In genomic region chr12:84336963-84337625, GRCm38 (mm10) we compare ENCODE assay signal across 32 mouse cellular contexts. TPM values are rescaled to one million over a fixed set of nuclear protein-coding genes. Genes with fewer than 3 reads are reported as not detected.
DNase-seq lines count a peak whose midpoint lies in the region; ATAC-seq and TF ChIP-seq lines count a peak whose summit lies in the region.
"Had no signal": no experiment of that assay in that cellular context is flagged by ENCODE, and none has a peak within 500 bp of the region (broad histone marks: within the 10 kb centered on the region; RNA-seq: fewer than 3 reads in every experiment).

No protein-coding gene starts in this region.

- H3K36me3 ChIP-seq in MEL (ENCODE audit: control insufficient read depth in 1 of 2, insufficient read depth in 2 of 2, low read length in 2 of 2) = peaks cover 17 to 28% of the 10 kb centered on the region in 2 experiments
- H3K36me3 ChIP-seq in hindbrain, embryonic 11.5 days (ENCODE audit: control insufficient read depth, insufficient read depth, low read length) = peaks cover 6% of the 10 kb centered on the region; the same call in 1 of the 2 replicates

- peaks cover 9 to 10% of the 10 kb centered on the region in 2 experiments for H3K4me1 ChIP-seq in MEL (ENCODE audit: control insufficient read depth in 1 of 2, insufficient read depth in 2 of 2, low read length in 2 of 2)
- H3K4me1 ChIP-seq in bone marrow macrophage, adult 2 months (ENCODE audit: control insufficient read depth, insufficient read depth, low read length) = peaks cover 13% of the 10 kb centered on the region
- H3K4me1 ChIP-seq in hindbrain, embryonic 11.5 days (replicated peaks; ENCODE audit: control insufficient read depth, insufficient read depth, low read length) = no peaks in the 10 kb centered on the region
- H3K4me1 ChIP-seq: embryonic facial prominence, embryonic 13.5 days; forebrain, embryonic 10.5 days; heart, embryonic 13.5 days; hindbrain, embryonic 12.5 days; intestine, embryonic 15.5 days; lung, embryonic 15.5 days; midbrain, embryonic 10.5 days; midbrain, embryonic 15.5 days; neural tube, embryonic 12.5 days had no signal

- TF ChIP-seq CTCF in MEL (IDR thresholded peaks at IDR 0.05 in 2 of 3, conservative IDR thresholded peaks at IDR 0.05 in 1 of 3; ENCODE audit: control insufficient read depth in 1 of 3, insufficient read depth in 1 of 3, low read depth in 2 of 3, low read length in 3 of 3, poor library complexity in 1 of 3, severe bottlenecking in 1 of 3) = no peak
- no peak for TF ChIP-seq CTCF in bone marrow macrophage, adult 2 months (IDR thresholded peaks at IDR 0.05; ENCODE audit: low read depth, low read length)

- no peak for TF ChIP-seq POLR2A in MEL (IDR thresholded peaks at IDR 0.05; ENCODE audit: control insufficient read depth in 1 of 2, insufficient read depth in 1 of 2, low read depth in 1 of 2, low read length in 2 of 2, poor library complexity in 1 of 2)
- no peak for TF ChIP-seq POLR2A in bone marrow macrophage, adult 2 months (IDR thresholded peaks at IDR 0.05; ENCODE audit: borderline replicate concordance, low read depth, low read length)

- no peak for TF ChIP-seq RAD21 in MEL (IDR thresholded peaks at IDR 0.05; ENCODE audit: low read depth, low read length)

- H3K4me2 ChIP-seq in hindbrain, embryonic 11.5 days (replicated peaks; ENCODE audit: low read depth, low read length) = no peak overlapping the region
- H3K4me2 ChIP-seq: embryonic facial prominence, embryonic 13.5 days; heart, embryonic 13.5 days; hindbrain, embryonic 12.5 days; intestine, embryonic 15.5 days; lung, embryonic 15.5 days; midbrain, embryonic 15.5 days; neural tube, embryonic 12.5 days had no signal

- peak overlapping the region; percentile 51 for H3K27ac ChIP-seq in MEL (ENCODE audit: control insufficient read depth, low read depth, low read length)
- H3K27ac ChIP-seq in bone marrow macrophage, adult 2 months (ENCODE audit: insufficient read depth, low read depth, low read length) = peak overlapping the region; percentile 80
- H3K27ac ChIP-seq in hindbrain, embryonic 11.5 days (ENCODE audit: low read depth, low read length) = no peak overlapping the region
- H3K27ac ChIP-seq: embryonic facial prominence, embryonic 13.5 days; forebrain, embryonic 10.5 days; gastrocnemius, adult 2 months; heart, embryonic 13.5 days; hindbrain, embryonic 12.5 days; hindbrain, postnatal 0 days; intestine, embryonic 15.5 days; kidney, postnatal 0 days; lung, embryonic 15.5 days; midbrain, embryonic 10.5 days; midbrain, embryonic 15.5 days; neural tube, embryonic 12.5 days had no signal

- peak; percentile 78 for DNase-seq in MEL (ENCODE audit: low read depth, low spot score)
- DNase-seq in thymus, postnatal 4 days = no peak
- DNase-seq in urinary bladder, adult 18-20 months (ENCODE audit: low spot score in 2 of 2) = no peak
- no peak for DNase-seq in hindbrain, embryonic 11.5 days (ENCODE audit: low spot score)
- DNase-seq: adrenal gland, postnatal 25 days; cerebellum, adult 9-10 months; cerebellum, postnatal 36 days; gastrocnemius, adult 2 months; gastrocnemius, postnatal 36 days; heart, postnatal 14 days; kidney, adult 2 months; kidney, postnatal 4 days; layer of hippocampus, postnatal 36 days; liver; lung, postnatal 36 days; thymus, adult 2 months; thymus, postnatal 36 days had no signal

- H3K9ac ChIP-seq in MEL (ENCODE audit: control insufficient read depth, low read depth, low read length, poor library complexity, severe bottlenecking) = 0 out of 2 replicates have a peak overlapping the region, but pooled peaks have one; percentile 31
- H3K9ac ChIP-seq in hindbrain, embryonic 11.5 days (ENCODE audit: low read depth, low read length) = no peak overlapping the region
- H3K9ac ChIP-seq: embryonic facial prominence, embryonic 13.5 days; heart, embryonic 13.5 days; hindbrain, embryonic 12.5 days; intestine, embryonic 15.5 days; lung, embryonic 15.5 days; midbrain, embryonic 15.5 days; neural tube, embryonic 12.5 days had no signal

- H3K9me3 ChIP-seq in MEL (replicated peaks; ENCODE audit: insufficient read depth, low read length) = no peaks in the 10 kb centered on the region
- no peaks in the 10 kb centered on the region for H3K9me3 ChIP-seq in hindbrain, embryonic 11.5 days (ENCODE audit: control insufficient read depth, low read length)
- H3K9me3 ChIP-seq: embryonic facial prominence, embryonic 13.5 days; forebrain, embryonic 10.5 days; heart, embryonic 13.5 days; hindbrain, embryonic 12.5 days; intestine, embryonic 15.5 days; lung, embryonic 15.5 days; midbrain, embryonic 10.5 days; midbrain, embryonic 15.5 days; neural tube, embryonic 12.5 days had no signal

- no peak overlapping the region for H3K4me3 ChIP-seq in MEL (ENCODE audit: control insufficient read depth in 1 of 2, insufficient read depth in 1 of 2, low read depth in 2 of 2, low read length in 2 of 2)
- peak overlapping the region; percentile 18 for H3K4me3 ChIP-seq in bone marrow macrophage, adult 2 months (ENCODE audit: insufficient read depth, low read length)
- H3K4me3 ChIP-seq in hindbrain, embryonic 11.5 days (ENCODE audit: low read depth, low read length) = no peak overlapping the region
- H3K4me3 ChIP-seq: embryonic facial prominence, embryonic 13.5 days; forebrain, embryonic 10.5 days; gastrocnemius, adult 2 months; heart, embryonic 13.5 days; hindbrain, embryonic 12.5 days; intestine, embryonic 15.5 days; lung, embryonic 15.5 days; midbrain, embryonic 10.5 days; midbrain, embryonic 15.5 days; neural tube, embryonic 12.5 days had no signal

- H3K27me3 ChIP-seq in MEL (ENCODE audit: control insufficient read depth in 1 of 2, insufficient read depth in 2 of 2, low read length in 2 of 2) = no peaks in the 10 kb centered on the region
- H3K27me3 ChIP-seq in hindbrain, embryonic 11.5 days (ENCODE audit: control insufficient read depth, insufficient read depth, low read length) = no peaks in the 10 kb centered on the region
- H3K27me3 ChIP-seq: CH12.LX; embryonic facial prominence, embryonic 13.5 days; heart, embryonic 13.5 days; hindbrain, embryonic 12.5 days; intestine, embryonic 15.5 days; lung, embryonic 15.5 days; midbrain, embryonic 15.5 days; neural tube, embryonic 12.5 days had no signal

- H3K79me2 ChIP-seq in MEL (ENCODE audit: control insufficient read depth, insufficient read depth, low read length, poor library complexity) = no peaks in the 10 kb centered on the region

- 93% methylated on average over 11 of the region's 11 CpGs for WGBS in hindbrain, embryonic 11.5 days

- TF ChIP-seq EP300 in MEL (IDR thresholded peaks at IDR 0.05; ENCODE audit: low read depth in 1 of 2, low read length in 2 of 2) = peak; percentile 90 to 96

- peak; percentile 87 for ATAC-seq in megakaryocyte, adult 5-6 weeks (ENCODE audit: poor library complexity, severe bottlenecking)
- no peak for ATAC-seq in hindbrain, embryonic 11.5 days (ENCODE audit: low FRiP score)
- ATAC-seq: forebrain, embryonic 16.5 days; hindbrain, postnatal 0 days; intestine, embryonic 15.5 days; midbrain, embryonic 15.5 days had no signal

TF ChIP-seq in MEL, 35 proteins besides CTCF, POLR2A, EP300 and RAD21 (continues in another document):
- TF ChIP-seq MEF2A (IDR thresholded peaks at IDR 0.05; ENCODE audit: extremely low read depth, insufficient replicate concordance, low read depth, low read length, poor library complexity, severe bottlenecking) = peak; percentile 67; the same call in 1 of the 2 replicates
- TF ChIP-seq TBP (IDR thresholded peaks at IDR 0.05; ENCODE audit: low read depth, low read length) = no peak
- TF ChIP-seq MAX (IDR thresholded peaks at IDR 0.05; ENCODE audit: low read length) = 0 out of 2 replicates have a peak, but pooled peaks have one; percentile 19
- TF ChIP-seq POLR2AphosphoS2 (IDR thresholded peaks at IDR 0.05; ENCODE audit: low read length) = no peak
- TF ChIP-seq BHLHE40 (IDR thresholded peaks at IDR 0.05; ENCODE audit: borderline replicate concordance, low read depth, low read length) = no peak
- no peak for TF ChIP-seq HCFC1 (IDR thresholded peaks at IDR 0.05; ENCODE audit: low read depth, low read length)

RNA-seq across cellular contexts. Expression of gene Zfp410, which starts 20.4 kb away (rescaled TPM):
- total RNA-seq in MEL (2012; rRNA removed) = 45.5 and 45.7 TPM in 2 replicates
- polyA plus RNA-seq in MEL (2012; ENCODE audit: insufficient read depth in 1 of 2, insufficient read length in 2 of 2, low read depth in 1 of 2, low replicate concordance in 2 of 2, missing spikeins in 1 of 2) = 100 to 1,000 TPM; 182 to 189 TPM
- polyA plus RNA-seq in bone marrow macrophage, adult 2 months (2012; ENCODE audit: insufficient read depth, insufficient read length, missing spikeins) = 26.3 and 27.3 TPM in 2 replicates
- 37.7 and 43.1 TPM in 2 replicates for total RNA-seq in megakaryocyte, adult 5-6 weeks (2015)
- total RNA-seq in megakaryocyte, adult 5-6 weeks (2017) = 25.3 and 32.6 TPM in 2 replicates
- 126 TPM in 2 replicates for polyA plus RNA-seq in hindbrain, embryonic 11.5 days (2014; fragmentation: Nextera tagmentation; extraction: Ambion mirVana)

RNA-seq across cellular contexts. Expression of gene Coq6, which starts 24.4 kb away (rescaled TPM):
- 33.4 and 35.2 TPM in 2 replicates for total RNA-seq in MEL (2012; rRNA removed)
- 10 to 100 TPM in 1 of 2 experiments, not detected in 1; 47.1 TPM for polyA plus RNA-seq in MEL (2012; ENCODE audit: insufficient read depth in 1 of 2, insufficient read length in 2 of 2, low read depth in 1 of 2, low replicate concordance in 2 of 2, missing spikeins in 1 of 2)
- 7.1 and 10.5 TPM in 2 replicates for polyA plus RNA-seq in bone marrow macrophage, adult 2 months (2012; ENCODE audit: insufficient read depth, insufficient read length, missing spikeins)
- 10.1 and 10.4 TPM in 2 replicates for total RNA-seq in megakaryocyte, adult 5-6 weeks (2015)
- total RNA-seq in megakaryocyte, adult 5-6 weeks (2017) = 5.7 and 7.9 TPM in 2 replicates
- 39.0 and 42.2 TPM in 2 replicates for polyA plus RNA-seq in hindbrain, embryonic 11.5 days (2014; fragmentation: Nextera tagmentation; extraction: Ambion mirVana)

RNA-seq across cellular contexts. Expression of gene Fam161b, which starts 24.5 kb away (rescaled TPM):
- total RNA-seq in MEL (2012; rRNA removed) = 0.46 and 0.85 TPM in 2 replicates
- 1 to 10 TPM in 1 of 2 experiments, not detected in 1; 1.1 TPM for polyA plus RNA-seq in MEL (2012; ENCODE audit: insufficient read depth in 1 of 2, insufficient read length in 2 of 2, low read depth in 1 of 2, low replicate concordance in 2 of 2, missing spikeins in 1 of 2)
- 0.64 TPM in 2 replicates for polyA plus RNA-seq in bone marrow macrophage, adult 2 months (2012; ENCODE audit: insufficient read depth, insufficient read length, missing spikeins)
- 0.48 and 0.58 TPM in 2 replicates for total RNA-seq in megakaryocyte, adult 5-6 weeks (2015)
- 0.40 and 1.1 TPM in 2 replicates for total RNA-seq in megakaryocyte, adult 5-6 weeks (2017)
- 8.7 and 11.2 TPM in 2 replicates for polyA plus RNA-seq in hindbrain, embryonic 11.5 days (2014; fragmentation: Nextera tagmentation; extraction: Ambion mirVana)

RNA-seq across cellular contexts. Expression of gene Ptgr2, which starts 52.1 kb away (rescaled TPM):
- 32.6 and 33.0 TPM in 2 replicates for total RNA-seq in MEL (2012; rRNA removed)
- polyA plus RNA-seq in MEL (2012; ENCODE audit: insufficient read depth in 1 of 2, insufficient read length in 2 of 2, low read depth in 1 of 2, low replicate concordance in 2 of 2, missing spikeins in 1 of 2) = 10 to 100 TPM in 1 of 2 experiments, not detected in 1; 35.9 TPM
- polyA plus RNA-seq in bone marrow macrophage, adult 2 months (2012; ENCODE audit: insufficient read depth, insufficient read length, missing spikeins) = 46.7 and 50.7 TPM in 2 replicates
- total RNA-seq in megakaryocyte, adult 5-6 weeks (2015) = 14.3 and 18.9 TPM in 2 replicates
- total RNA-seq in megakaryocyte, adult 5-6 weeks (2017) = 52.4 and 52.9 TPM in 2 replicates
- polyA plus RNA-seq in hindbrain, embryonic 11.5 days (2014; fragmentation: Nextera tagmentation; extraction: Ambion mirVana) = 16.0 and 17.9 TPM in 2 replicates
